Mouse (Mus musculus): ENCODE measurements around the gene Xpa.

The Xpa gene

GRCm38 (mm10) chr4:46195781-46196487 lies at the start of gene Xpa:
Gene Xpa (minus strand): TSS chr4:46196311.
- DNase-seq, result peak; percentile 95

- DNase-seq, result no peak
Observed at GRCm38 (mm10) chr4:46235871-46236270, 39.8 kb upstream of the Xpa start.

DNA sequence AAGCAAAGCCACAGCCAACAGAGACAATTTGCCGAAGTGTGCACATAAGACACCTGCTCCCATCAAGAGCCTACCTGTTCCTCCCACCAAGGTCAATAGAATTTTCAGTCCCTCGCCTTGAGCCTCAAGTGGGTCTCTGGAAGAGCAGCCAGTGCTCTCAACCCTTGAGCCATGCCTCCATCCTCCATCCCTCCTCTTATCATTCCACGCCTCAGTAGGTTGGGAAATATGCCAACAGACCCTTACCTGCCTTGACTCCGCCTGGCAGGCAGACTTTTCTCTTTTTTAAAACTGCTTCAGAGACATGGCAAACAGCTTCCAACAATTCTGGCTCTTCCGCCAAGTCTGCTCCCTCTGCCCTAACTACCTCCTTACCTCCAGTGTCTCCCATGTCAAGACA lies 38.6 kb upstream of the Xpa start:
- DNase-seq, result no peak

GRCm38 (mm10) chr4:46226972-46227535 lies 30.9 kb upstream of the Xpa start:
- no peak for DNase-seq

DNA sequence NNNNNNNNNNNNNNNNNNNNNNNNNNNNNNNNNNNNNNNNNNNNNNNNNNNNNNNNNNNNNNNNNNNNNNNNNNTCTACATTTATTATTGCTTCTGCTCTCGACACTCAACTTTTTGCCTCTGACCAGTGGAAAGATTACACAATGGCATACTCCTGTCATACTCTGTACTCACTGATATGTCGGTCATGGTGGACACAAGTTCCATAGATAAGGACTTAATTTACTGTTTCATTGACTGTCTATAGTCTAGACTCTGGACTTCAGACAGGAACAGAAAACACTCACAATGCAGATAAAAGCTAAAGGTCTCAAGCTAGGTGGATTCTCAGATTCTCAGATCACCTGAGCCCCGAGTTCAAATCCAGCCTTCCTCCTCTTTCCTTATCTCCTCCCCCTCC lies 25.0 kb upstream of the Xpa start:
- DNase-seq, result no peak

GRCm38 (mm10) chr4:46202562-46203126 lies 6.5 kb upstream of the Xpa start:
- DNase-seq, result no peak

DNA sequence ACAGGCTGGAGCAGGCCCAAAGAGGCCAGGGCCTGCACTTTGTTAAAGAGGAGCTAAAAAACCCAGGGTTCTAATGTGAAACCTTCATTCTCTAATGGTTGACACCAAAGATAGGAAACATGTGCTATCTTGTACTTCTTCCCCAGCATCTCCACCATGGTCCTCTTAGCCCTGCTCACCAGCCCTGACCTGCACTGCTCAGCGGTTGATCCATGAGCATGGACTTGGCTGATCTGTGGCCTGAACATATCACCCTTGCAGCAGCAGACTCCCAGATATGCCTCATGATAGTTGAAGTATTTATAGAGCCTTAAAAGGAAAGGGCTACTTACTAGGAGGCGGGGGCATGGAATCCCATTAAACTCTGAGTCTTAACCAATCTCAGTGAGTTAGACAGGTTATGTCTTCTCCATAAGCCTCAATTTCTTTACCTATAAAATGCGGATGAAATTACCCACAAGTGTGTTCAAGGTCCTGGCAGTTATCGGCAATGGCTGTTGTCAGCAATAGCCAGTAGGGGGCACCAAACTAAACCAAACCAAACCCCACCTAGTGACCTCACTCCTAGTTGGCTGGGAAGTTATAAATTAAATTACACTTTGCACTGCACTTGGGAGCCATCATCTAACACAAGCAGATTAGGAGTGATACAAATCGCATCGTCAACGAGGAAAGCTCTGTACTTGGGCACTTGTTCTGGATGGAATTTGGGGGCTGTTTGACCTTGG lies 5.9 kb upstream of the Xpa start:
- peak; percentile 70 for DNase-seq

DNA sequence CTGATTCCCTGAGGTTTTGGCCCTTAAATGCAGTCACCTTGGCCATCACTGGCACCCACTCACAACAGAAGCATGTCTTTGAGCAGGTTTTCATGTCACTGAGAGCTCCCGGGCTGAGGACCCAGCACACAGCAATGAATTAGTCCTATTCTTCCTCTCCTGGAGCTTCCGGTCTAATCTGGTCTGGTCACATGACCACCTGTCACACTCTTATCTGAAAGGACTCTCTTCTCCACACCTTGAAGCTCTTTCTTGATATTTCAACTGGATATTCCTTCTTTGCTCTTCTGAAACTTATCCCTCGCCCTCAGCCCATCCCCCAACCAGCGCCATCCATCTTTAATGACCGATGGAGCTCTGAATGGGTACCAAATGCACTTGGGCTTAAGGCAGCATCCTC lies 2.0 kb upstream of the Xpa start:
- no peak for DNase-seq

DNA sequence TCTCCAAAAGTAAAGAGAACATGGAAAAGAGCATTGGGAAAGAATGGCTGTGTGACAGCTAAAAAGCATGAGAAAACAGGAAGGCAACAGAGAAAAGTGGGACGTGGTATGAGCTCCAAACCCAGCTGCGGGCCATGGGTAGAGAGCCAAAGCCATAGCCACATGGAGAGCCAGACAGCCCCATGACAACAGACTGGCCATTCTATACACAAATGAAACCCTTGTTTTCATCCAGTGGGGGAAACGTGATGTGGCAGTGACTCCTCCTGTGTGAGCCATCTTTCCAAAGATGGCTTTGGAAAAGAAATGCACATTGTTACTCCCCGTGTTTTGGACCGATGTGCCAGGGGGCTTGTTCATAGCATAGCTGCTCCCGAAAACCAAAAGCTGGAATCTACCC lies 402 bp upstream of the Xpa start:
- no peak for DNase-seq

DNA sequence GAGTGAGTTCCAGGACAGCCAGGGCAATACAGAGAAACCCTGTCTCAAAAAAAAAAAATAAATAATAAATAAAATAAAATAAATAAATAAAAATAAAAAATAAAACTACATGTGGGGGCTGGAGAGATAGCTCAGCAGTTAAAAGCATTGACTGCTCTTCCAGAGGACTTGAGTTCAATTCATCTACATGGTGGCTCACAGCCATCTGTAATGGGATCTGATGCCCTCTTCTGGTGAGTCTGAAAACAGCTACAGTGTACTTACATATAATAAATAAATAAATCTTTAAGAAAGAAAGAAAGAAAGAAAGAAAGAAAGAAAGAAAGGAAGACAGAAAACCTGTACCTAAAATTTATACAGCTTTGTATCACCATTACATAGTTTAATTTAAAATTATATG lies 4.1 kb downstream of the Xpa start:
- peak; percentile 53 for DNase-seq

DNA sequence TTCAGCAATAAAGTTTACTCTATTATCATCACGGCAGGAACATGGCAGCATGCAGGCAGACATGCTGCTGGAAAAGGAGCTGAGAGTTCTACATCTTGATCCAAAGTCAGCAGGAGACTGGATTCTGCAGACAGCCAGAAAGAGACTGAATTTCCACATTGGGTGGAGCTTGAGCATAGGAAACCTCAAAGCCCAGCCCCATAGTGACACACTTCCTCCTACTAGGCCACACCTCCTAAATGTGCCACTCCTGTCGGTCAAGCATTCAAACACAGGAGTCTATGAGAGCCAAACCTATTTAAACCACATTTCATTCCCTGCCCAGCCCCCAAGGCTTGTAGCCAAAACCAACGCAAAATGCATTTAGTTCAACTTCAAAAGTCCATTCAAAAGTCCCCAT lies 9.6 kb downstream of the Xpa start:
- no peak for DNase-seq

DNA sequence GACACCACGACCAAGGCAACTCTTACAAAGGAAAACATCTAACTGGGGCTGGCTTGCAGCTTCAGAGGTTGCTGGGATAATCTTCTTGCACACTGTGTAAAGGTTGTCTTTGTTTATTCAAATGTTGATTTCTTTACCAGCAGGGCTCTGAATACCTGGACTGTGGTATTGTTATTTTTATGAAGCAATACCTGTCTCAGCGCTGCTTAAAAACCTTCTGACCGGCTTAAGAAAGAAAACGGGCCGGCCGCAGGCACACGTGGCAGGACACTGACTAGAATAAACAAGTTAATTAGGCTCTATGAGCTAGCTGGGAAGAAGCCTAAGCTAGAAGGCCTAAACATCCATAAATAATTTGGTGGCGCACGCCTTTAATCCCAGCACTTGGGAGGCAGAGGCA lies 10.2 kb downstream of the Xpa start:
- DNase-seq, result no peak

DNA sequence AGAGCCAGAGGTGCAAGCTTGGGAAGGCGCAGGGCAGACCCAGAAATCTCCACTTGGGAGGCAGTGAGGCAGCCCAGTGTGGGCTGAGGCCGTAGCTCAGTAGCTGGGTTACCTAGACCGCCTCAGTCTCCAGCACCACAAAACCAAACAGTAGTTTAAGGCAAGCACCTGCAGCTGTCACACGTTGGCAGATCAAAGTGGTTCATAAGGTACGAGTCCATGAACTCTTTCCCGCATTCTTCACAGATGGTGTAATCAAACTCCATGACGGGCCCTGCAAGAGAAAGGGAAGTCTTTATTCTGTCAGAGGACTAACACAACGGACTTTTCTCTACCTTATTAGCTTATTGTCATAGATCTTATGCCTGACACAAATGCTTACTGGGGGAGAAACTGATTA lies 10.7 kb downstream of the Xpa start:
- peak; percentile 28 for DNase-seq

GRCm38 (mm10) chr4:46182181-46182580 lies 13.9 kb downstream of the Xpa start:
- DNase-seq, result peak; percentile 44

DNA sequence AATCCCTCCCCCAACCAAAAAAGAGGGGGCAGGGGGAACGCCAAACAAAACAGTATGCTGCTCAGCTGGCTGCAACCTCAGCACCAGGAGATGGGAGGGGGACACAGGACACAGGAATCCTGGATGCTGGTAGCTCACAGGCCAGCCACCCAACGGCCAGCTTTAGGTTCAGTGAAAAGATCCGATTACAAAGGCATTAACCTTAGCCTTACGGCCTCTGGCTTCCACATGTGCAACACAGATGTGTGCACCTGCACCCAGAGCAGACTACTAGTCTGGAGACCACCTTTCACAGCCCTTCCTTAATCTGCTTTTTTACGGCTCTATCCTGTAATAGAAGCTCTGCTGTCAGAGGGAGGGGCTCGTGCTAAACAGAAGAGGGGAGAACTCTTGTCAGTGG lies 14.9 kb downstream of the Xpa start:
- DNase-seq, result no peak

DNA sequence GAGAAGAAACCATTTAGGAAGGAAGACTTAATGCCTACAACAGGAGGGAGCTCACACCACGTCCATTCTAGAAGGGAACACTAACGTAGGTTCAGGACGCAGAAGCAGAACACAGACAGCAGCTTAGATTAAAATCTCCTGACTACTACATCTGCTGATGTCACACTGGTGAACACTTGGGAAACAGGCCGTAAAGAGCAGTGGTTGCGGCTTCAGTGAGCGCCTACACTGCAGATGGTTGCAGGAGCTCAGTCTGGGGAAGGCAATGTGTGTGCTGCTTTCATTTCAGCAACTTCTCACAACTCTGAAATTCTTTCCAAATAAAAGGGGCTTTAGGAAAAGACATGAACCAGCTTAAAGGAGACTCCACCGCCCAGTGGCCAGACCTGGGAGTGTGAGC lies 18.6 kb downstream of the Xpa start:
- DNase-seq, result no peak

DNA sequence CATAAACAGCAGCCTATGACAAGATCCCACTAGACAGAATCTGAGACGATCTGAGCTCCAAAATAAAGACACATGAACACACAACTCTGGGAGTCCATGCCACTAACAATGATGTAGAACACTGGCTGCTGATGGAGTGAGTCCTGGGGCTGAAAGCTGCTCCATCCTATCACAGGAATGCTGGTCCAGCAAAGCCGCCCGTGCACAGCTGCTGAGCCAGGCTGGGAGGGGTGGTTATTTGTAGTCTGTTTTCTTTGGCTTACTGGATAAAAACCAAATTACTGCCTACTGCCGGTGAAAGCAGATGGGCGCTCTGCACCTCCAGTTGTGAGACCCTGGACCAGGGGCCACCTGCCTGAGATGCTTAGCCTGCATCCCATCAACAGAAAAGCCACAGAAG lies 19.1 kb downstream of the Xpa start:
- no peak for DNase-seq

DNA sequence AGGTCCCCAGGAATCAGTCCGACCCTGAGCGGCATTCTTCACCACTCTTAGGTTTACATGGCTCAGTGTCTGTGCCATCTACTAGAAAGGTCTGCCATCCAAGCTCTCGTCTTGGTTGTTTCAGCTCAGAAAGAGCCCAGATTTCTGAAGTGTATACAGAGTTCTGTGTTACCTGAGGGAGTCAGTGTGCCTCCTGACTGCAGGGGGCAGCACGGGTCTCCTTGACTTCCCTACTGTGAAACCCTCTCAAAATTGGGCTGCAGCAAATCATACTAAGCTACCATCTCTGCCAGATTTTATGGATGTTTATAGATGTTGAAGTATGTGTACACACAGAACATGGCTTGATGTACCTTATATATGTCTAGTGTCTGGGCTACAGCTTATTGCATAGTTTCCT lies 19.8 kb downstream of the Xpa start:
- peak; percentile 42 for DNase-seq

DNA sequence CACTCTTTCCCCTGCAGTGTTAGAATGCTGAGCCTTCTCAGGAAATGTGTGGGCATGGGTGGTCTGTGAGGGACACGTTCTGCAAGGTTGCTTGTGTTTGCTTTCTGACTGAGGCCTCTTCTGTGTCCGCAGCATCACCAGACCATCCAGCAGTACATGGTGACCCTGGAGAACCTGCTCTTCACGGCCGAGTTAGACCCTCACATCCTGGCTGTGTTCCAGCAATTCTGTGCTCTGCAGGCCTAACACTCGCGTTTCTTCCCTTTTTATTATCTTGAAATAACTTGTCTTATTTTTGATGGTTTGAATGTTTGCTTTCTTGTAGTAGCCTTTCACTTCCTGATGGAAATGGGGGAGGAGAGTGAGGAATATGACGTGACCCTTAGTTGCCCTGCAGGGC lies 24.4 kb downstream of the Xpa start:
- DNase-seq, result no peak

GRCm38 (mm10) chr4:46165831-46166230 lies 30.3 kb downstream of the Xpa start:
- DNase-seq, result no peak

GRCm38 (mm10) chr4:46164027-46164426 lies 32.1 kb downstream of the Xpa start:
- DNase-seq, result no peak

- peak; percentile 23 for DNase-seq
Observed at GRCm38 (mm10) chr4:46151903-46152544, 44.1 kb downstream of the Xpa start.

GRCm38 (mm10) chr4:46146881-46147280 lies 49.2 kb downstream of the Xpa start:
- no peak for DNase-seq

DNA sequence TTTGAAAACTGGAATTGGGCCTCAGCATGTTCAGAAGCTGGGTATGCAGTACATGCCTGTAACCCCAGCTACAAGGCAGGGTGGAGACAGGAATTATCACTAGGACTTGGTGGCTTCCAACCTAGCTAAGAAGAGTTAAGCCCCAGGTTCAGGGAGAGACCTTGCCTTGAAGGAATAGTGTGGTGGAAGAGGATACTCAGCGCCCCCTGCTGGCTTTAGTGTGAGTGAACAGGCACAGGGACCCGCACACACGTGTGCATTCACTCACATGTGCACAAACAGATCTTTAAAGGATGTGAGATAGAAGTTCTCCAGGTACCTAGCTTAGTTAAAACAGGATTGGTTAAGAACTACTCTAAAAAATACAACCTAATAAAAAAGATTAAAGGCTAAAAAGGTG lies 51.8 kb downstream of the Xpa start:
- peak; percentile 34 for DNase-seq

All from thymus, postnatal 14 days (tissue).